Mouse (Mus musculus) kidney, adult 2 months (tissue): ENCODE measurements at regions not wholly inside any gene's neighbourhood (a gene's known extent, or its start where the extent isn't known, plus 50 kb on each side); places are given as distances from the start of the nearest gene placed in this dataset.

ENCODE experiments used
- DNase-seq: peaks from one replicate; pipeline ENCODE4 v3.0.0; 2021
- H3K27ac ChIP-seq: fragments of 200-500 bp; 2 replicates; pipeline ENCODE4 v1.5.1; 2012; ENCODE audit warnings: low read depth, low read length, control low read depth, inconsistent platforms; ENCODE audit not compliant: insufficient read depth
- H3K27me3 ChIP-seq: fragments of 200-500 bp; replicated peaks from 2 replicates; pipeline ENCODE4 v1.6.1; 2012; ENCODE audit warnings: mild to moderate bottlenecking, moderate library complexity, low read length, inconsistent platforms; ENCODE audit not compliant: control insufficient read depth, insufficient read depth
- H3K36me3 ChIP-seq: fragments of 200-500 bp; 2 replicates; pipeline ENCODE4 v1.6.1; 2012; ENCODE audit warnings: mild to moderate bottlenecking, moderate library complexity, low read length, inconsistent platforms; ENCODE audit not compliant: control insufficient read depth, insufficient read depth
- H3K4me1 ChIP-seq: fragments of 200-500 bp; 2 replicates; pipeline ENCODE4 v1.6.1; 2011; ENCODE audit warnings: low read length; ENCODE audit not compliant: control insufficient read depth, insufficient read depth
- H3K4me3 ChIP-seq: fragments of 200-500 bp; 2 replicates; pipeline ENCODE4 v1.5.1; 2011; ENCODE audit warnings: mild to moderate bottlenecking, low read depth, low read length, control low read depth; ENCODE audit not compliant: insufficient read depth
- CTCF ChIP-seq: fragments of 200-500 bp; conservative IDR thresholded peaks from 2 replicates; pipeline ENCODE4 v1.5.1; 2011; ENCODE audit warnings: low read depth, mild to moderate bottlenecking, control low read depth, low read length, moderate library complexity, mixed read lengths; ENCODE audit not compliant: insufficient read depth, insufficient read length
- POLR2A ChIP-seq: fragments of 200-500 bp; IDR thresholded peaks from one replicate; pipeline ENCODE4 v1.6.1; 2011; ENCODE audit warnings: low read depth, low read length, control low read depth
- WGBS: fragments of 180-500 bp; shearing (Covaris S2); methylation state at CpG from one replicate; pipeline ENCODE4 v1.1.7; 2018; 5-methylcytosine and 5-hydroxymethylcytosine counted together

DNA sequence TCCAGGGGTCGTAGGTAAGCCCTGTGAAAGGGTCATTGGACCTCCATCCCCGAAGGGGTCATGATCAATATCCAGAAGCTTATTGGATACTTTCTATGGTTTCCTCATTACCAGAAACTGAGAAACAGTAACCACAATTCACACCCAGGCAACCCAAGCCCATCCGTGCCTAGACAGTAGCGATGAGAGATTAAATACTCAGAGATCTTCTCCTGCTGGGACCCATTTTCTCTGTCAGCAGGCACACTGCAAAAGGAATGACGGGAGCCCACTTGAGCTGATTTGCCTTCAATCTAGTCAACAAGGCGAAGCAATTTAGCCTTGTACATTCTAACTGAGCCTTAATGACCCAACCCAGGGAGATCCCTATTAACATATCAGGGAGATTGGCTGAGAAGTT lies 632.0 kb upstream of the Adamts9 start:
- TF ChIP-seq POLR2A (no peak), CTCF (no peak)
- Histone ChIP-seq H3K4me1 (no peaks in the 10 kb centered on the region), H3K36me3 (no peaks in the 10 kb centered on the region), H3K27ac (no peak overlapping the region), H3K4me3 (no peak overlapping the region), H3K27me3 (no peaks in the 10 kb centered on the region)
- WGBS, result 94% methylated on average over 6 of the region's 6 CpGs
- DNase-seq, result no peak

DNA sequence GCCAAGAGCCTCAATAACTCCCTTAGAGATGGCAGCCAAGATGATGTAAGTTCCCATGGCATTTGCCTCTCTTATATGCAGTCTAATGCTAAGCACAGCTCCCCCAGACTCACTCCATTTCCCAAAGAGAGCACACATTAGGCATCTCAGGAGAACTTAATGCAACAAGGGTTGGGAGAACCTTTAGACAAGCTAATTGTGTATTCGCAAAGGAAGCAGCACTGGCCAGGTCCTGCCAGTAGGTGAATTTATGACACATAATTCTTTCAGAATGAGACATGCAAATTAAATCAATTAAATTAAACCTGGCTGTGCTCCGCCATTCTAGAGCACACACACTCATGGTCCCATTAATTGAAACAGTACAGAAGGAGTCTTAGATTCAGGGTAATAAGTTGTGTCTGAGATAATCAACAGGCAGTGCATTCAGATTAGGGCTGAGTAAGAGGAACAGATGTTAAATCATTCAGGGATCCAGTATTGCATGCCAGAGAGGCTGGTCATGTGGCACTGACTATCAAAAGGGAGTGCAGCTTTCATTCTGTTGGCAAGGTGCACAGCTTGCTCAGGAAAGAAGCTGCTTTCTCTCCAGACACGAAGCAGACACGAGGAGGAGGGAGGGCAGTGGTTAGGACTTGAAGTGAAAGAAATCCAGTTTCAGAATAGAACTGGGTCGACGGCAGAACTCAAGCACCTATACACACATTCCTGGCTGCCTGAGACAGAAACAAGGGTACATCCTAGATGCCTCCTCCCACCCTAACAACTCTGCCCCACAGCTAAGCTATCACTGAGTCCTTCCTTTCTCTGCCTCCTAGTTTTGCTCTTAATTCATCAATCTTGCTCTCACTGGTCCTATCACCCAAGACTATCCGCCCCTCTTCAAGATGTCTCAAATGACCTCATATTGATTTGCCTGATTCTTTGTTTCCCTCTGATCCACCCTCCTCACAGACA lies 630.7 kb upstream of the Adamts9 start:
- no peak for TF ChIP-seq POLR2A
- no peak for TF ChIP-seq CTCF
- H3K27me3 ChIP-seq, result no peaks in the 10 kb centered on the region
- H3K36me3 ChIP-seq, result no peaks in the 10 kb centered on the region
- DNase-seq, result no peak
- no peak overlapping the region for H3K4me3 ChIP-seq
- no peak overlapping the region for H3K27ac ChIP-seq
- WGBS, result 54% methylated on average over 7 of the region's 7 CpGs
- no peaks in the 10 kb centered on the region for H3K4me1 ChIP-seq

DNA sequence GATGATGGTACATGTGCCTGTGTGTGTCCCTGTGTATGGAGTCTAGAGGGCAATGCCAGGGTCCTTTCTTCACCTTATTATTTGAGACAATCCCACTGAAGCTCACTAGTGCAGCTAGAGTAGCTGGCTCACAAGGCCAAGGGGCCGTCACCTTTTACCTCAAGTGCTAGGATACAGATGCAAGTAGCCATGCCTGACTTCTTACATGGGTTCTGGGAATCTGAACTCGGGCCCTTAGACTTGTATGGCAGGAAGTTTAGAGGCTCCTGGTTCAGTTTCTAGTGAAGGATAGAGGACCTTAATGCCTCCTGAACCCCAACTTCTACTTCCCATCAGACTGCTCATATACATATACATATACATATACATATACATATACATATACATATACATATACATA lies 626.6 kb upstream of the Adamts9 start:
- Histone ChIP-seq H3K4me3 (no peak overlapping the region), H3K36me3 (no peaks in the 10 kb centered on the region), H3K27me3 (no peaks in the 10 kb centered on the region), H3K4me1 (no peaks in the 10 kb centered on the region), H3K27ac (no peak overlapping the region)
- 100% methylated on average over 2 of the region's 2 CpGs for WGBS
- TF ChIP-seq POLR2A (no peak), CTCF (no peak)
- DNase-seq, result no peak

DNA sequence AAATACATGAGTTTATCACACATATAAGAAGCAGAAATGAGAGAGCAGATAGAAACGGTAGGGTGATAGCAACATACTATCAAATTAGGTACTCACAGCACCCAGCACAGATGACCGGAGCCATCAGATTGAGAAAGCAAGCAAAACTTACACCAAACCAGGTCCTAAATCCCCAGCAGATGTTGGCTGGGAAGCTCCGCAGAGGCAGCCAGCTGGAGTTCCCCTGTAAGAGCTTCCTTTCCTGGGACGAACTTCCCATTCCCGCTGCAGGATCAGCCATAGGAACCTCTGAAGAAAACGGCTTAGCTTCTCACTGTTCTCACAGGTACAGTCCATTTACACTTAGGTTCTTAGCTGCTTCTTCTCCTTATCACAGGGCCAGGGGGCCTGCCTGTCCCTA lies 625.9 kb upstream of the Adamts9 start:
- DNase-seq, result no peak
- no peaks in the 10 kb centered on the region for H3K27me3 ChIP-seq
- TF ChIP-seq CTCF (no peak), POLR2A (no peak)
- H3K4me1 ChIP-seq, result no peaks in the 10 kb centered on the region
- H3K4me3 ChIP-seq, result no peak overlapping the region
- WGBS, result 84% methylated on average over 6 of the region's 6 CpGs
- H3K27ac ChIP-seq, result no peak overlapping the region
- H3K36me3 ChIP-seq, result no peaks in the 10 kb centered on the region

DNA sequence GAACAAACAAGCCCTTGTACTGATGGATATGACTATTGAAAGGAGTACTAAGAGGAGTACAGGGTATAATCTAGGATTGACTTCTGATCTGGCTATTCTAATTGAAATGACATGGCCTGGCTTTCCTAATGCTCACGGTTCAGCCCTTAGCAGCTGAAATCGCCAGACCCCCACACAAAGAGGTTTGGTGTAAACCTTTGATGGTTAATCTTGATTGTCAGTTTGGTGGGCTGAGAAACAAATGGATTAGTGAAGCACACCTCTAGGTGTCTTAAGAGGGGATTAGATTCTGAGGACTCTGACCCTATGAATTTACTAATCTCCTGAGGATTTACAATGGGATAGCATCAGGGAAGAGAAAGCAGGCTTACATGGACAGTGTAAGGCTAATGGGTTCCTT lies 623.4 kb upstream of the Adamts9 start:
- H3K27ac ChIP-seq, result no peak overlapping the region
- H3K27me3 ChIP-seq, result no peaks in the 10 kb centered on the region
- H3K36me3 ChIP-seq, result no peaks in the 10 kb centered on the region
- H3K4me1 ChIP-seq, result no peaks in the 10 kb centered on the region
- DNase-seq, result no peak
- TF ChIP-seq POLR2A (no peak), CTCF (no peak)
- no peak overlapping the region for H3K4me3 ChIP-seq
- WGBS, result 59% methylated on average over 2 of the region's 2 CpGs

DNA sequence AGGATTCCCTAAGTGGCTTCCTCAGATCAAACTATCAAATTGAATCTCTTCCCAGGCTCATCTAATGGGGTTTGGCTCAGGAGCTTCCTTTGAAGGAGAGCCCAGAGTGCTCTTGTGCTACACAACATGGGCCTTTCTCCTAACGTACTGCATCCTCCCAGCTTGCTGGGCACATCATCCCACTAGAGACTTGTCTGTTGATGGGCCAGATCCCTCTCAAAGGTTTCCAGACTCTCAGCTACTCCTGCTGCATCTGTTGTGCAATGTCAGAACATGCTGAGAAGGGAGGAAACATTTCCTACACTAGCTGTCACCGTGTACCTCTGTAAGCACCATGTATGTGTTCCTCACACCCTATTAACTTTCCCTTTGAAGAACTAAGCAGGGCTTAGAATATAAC lies 605.0 kb upstream of the Adamts9 start:
- TF ChIP-seq POLR2A, result no peak
- no peak for TF ChIP-seq CTCF
- Histone ChIP-seq H3K27me3 (no peaks in the 10 kb centered on the region), H3K36me3 (no peaks in the 10 kb centered on the region), H3K27ac (no peak overlapping the region), H3K4me1 (no peaks in the 10 kb centered on the region; the same call in 1 of the 2 replicates), H3K4me3 (no peak overlapping the region)
- WGBS, result 72% methylated on average over 2 of the region's 2 CpGs
- no peak for DNase-seq

DNA sequence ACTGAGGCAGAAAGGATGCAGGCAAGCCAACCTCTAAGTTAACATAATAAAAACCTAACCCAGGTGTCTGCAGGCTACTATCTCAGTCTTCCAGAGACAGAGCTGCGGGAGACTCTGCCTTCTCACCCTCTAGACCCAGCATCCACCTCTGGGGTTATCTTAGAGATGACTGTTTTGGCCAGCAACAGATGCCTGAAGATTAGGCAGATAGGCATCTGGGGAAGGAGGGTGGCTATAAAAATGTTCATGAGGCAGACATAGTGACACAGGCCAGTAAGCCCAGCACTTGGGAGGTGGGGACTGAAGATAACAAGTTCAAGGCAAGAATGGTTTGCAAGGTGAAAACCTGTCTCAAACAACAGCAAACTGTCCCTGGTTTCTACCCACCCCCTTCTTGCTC lies 601.0 kb upstream of the Adamts9 start:
- no peak for TF ChIP-seq POLR2A
- no peak for TF ChIP-seq CTCF

More for the DNA sequence above, 601.0 kb upstream of the Adamts9 start:
- H3K4me1 ChIP-seq, result no peaks in the 10 kb centered on the region; the same call in 1 of the 2 replicates
- H3K27me3 ChIP-seq, result no peaks in the 10 kb centered on the region
- no peaks in the 10 kb centered on the region for H3K36me3 ChIP-seq
- DNase-seq, result no peak
- H3K27ac ChIP-seq, result no peak overlapping the region
- 38% methylated on average over 1 of the region's 1 CpGs for WGBS
- no peak overlapping the region for H3K4me3 ChIP-seq
